Mouse (Mus musculus) bone marrow, adult 2 months (tissue): ENCODE measurements around the gene Map4k5. TPM values are rescaled to one million over a fixed set of nuclear protein-coding genes. Genes with fewer than 3 reads are reported as not detected.

Source experiments
- H3K27ac ChIP-seq: fragments of 200-500 bp; 2 replicates; pipeline ENCODE4 v1.5.1; 2012; ENCODE audit warnings: low read depth, mild to moderate bottlenecking, control low read depth, inconsistent platforms, low read length; ENCODE audit not compliant: control insufficient read depth, poor library complexity, insufficient read depth
- H3K4me1 ChIP-seq: fragments of 200-500 bp; 2 replicates; pipeline ENCODE4 v1.6.1; 2011; ENCODE audit warnings: low read length; ENCODE audit not compliant: control insufficient read depth, insufficient read depth
- H3K4me3 ChIP-seq: fragments of 200-500 bp; replicated peaks from 2 replicates; pipeline ENCODE3; 2011; ENCODE audit warnings: mild to moderate bottlenecking, low read depth, low read length, control low read depth; ENCODE audit not compliant: control insufficient read depth
- CTCF ChIP-seq: fragments of 200-500 bp; IDR thresholded peaks from 2 replicates; pipeline ENCODE4 v1.5.1; 2011; ENCODE audit warnings: low read length, control low read depth; ENCODE audit not compliant: control insufficient read depth, insufficient read depth
- POLR2A ChIP-seq: fragments of 200-500 bp; IDR thresholded peaks from 2 replicates; pipeline ENCODE4 v1.6.1; 2011; ENCODE audit warnings: low read depth, mild to moderate bottlenecking, control low read depth, low read length, borderline replicate concordance; ENCODE audit not compliant: control insufficient read depth
- WGBS: fragments of 180-500 bp; shearing (Covaris S2); methylation state at CpG from one replicate; pipeline ENCODE4 v1.1.7; 2018; 5-methylcytosine and 5-hydroxymethylcytosine counted together
- polyA plus RNA-seq: library from polyadenylated mRNA; stranded (reverse); fragments of >200 nt; gene quantifications from 2 replicates; pipeline ENCODE4 v1.2.4, GENCODE M21; 2011; ENCODE audit warnings: low replicate concordance; ENCODE audit not compliant: missing spikeins, insufficient read depth, insufficient read length

Map4k5 gene
- polyA plus RNA-seq, 1 experiment, result 21.5 TPM

- 90% methylated on average over 10 of the region's 10 CpGs for WGBS
- H3K27ac ChIP-seq, result no peak overlapping the region
- H3K4me1 ChIP-seq, result no peaks in the 10 kb centered on the region; the same call in none of the 2 replicates
- no peak overlapping the region for H3K4me3 ChIP-seq
- no peak for TF ChIP-seq CTCF
- no peak for TF ChIP-seq POLR2A
Measured at GRCm38 (mm10) chr12:69881198-69881905, 11.6 kb downstream of the Map4k5 start.

- 87% methylated on average over 6 of the region's 6 CpGs for WGBS
- Histone ChIP-seq H3K4me1 (no peaks in the 10 kb centered on the region; the same call in none of the 2 replicates), H3K27ac (no peak overlapping the region), H3K4me3 (no peak overlapping the region)
- TF ChIP-seq POLR2A (no peak), CTCF (no peak)
Measured at GRCm38 (mm10) chr12:69879739-69880138, 13.3 kb downstream of the Map4k5 start.

DNA sequence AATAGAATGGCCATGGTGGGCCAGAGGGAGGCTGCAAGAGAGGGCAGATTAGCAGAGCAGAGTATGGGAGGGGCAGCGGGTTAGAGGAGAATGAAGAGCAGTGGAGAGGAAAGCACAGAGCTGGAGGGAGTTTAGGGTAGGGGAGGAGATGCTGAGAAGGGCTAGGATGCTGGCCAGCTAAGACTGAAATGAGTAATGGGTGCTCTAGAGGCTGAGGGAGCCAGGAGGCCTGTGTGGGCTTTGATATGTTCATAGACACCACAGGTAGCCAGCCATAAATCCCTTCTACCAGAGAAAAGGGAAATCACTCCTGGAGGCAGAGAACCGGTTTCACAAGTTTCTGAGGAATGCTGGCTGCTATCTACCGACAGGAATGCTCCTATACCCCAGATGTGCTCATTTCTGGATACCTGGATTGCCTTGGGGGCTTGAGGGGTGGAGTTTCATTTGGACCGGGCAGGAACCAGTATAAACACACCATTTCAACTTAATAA lies 13.8 kb downstream of the Map4k5 start:
- WGBS, result 88% methylated on average over 4 of the region's 4 CpGs
- Histone ChIP-seq H3K27ac (no peak overlapping the region), H3K4me3 (no peak overlapping the region)

GRCm38 (mm10) chr12:69877842-69878363 lies 15.1 kb downstream of the Map4k5 start:
- Histone ChIP-seq H3K27ac (no peak overlapping the region), H3K4me1 (no peaks in the 10 kb centered on the region; the same call in 1 of the 2 replicates), H3K4me3 (no peak overlapping the region)
- no peak for TF ChIP-seq POLR2A
- no peak for TF ChIP-seq CTCF
- WGBS, result 88% methylated on average over 9 of the region's 9 CpGs

More for the DNA sequence above, 13.8 kb downstream of the Map4k5 start:
- no peaks in the 10 kb centered on the region; the same call in none of the 2 replicates for H3K4me1 ChIP-seq
- TF ChIP-seq CTCF (no peak), POLR2A (no peak)

DNA sequence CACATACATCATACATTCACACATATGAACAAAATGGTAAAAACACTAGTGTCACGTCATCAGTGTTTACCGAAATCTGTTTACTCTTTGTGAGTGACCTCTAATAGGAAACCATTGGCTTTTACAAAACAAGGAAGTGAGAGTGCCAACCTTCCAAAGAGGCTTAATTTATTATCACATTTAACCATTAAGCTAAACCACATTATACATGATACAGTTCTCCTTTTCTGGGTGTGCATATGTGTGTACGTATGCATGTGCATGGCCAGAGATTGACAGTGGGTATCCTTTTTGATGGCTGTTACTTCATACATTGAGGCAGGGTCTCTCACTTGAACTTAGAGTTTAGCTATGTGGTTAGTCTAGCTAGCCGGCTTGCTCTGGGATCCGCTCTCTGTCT lies 21.4 kb downstream of the Map4k5 start:
- TF ChIP-seq CTCF (no peak), POLR2A (no peak)
- no peak overlapping the region for H3K27ac ChIP-seq
- 76% methylated on average over 5 of the region's 5 CpGs for WGBS
- no peaks in the 10 kb centered on the region; the same call in 1 of the 2 replicates for H3K4me1 ChIP-seq
- H3K4me3 ChIP-seq, result no peak overlapping the region

DNA sequence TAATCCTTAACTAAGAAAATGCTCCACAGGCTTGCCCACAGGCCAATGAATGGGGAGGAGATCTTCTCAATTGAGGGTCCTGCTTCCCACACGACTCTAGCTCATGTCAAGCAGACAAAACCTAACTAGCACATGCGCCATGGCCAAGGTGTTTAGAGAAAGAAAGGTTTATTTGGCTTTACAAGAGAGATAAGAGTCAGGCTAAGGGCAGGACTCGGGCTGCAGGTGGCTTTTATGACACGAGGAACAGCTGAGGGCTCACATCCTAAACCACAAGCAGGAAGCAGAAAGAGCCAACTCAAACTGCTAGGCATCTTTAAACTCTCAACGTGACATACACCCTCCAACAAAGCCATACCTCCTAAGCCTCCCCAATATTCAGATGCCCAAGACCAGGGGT lies 25.7 kb downstream of the Map4k5 start:
- Histone ChIP-seq H3K27ac (no peak overlapping the region), H3K4me3 (no peak overlapping the region), H3K4me1 (peaks cover 5% of the 10 kb centered on the region)
- TF ChIP-seq POLR2A (no peak), CTCF (no peak)
- 26% methylated on average over 5 of the region's 5 CpGs for WGBS

DNA sequence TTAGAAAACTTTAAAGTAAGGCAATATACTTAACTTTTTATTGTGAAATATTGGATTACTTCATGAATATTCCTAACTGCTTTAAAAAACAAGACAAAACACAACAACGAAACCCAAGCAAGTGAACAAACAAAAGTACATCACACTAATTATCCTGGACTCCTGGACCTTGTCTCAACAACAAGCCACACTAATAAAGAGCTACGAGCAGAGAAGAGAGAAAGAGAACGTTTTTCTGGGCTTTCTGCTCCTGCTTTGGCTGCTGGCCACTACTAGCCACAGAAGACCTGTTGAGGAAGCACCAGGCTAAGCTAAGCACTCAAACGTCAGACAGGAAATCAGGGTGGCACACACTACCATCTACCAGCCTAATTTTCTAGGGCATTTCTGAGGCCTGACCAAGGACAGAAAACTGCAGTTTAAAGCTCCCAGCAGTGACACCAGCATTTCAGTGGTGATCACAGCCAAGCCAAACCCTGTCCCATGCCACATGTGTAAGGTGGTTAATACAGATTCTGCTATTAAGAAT lies 28.8 kb downstream of the Map4k5 start:
- TF ChIP-seq CTCF (no peak), POLR2A (no peak)
- Histone ChIP-seq H3K27ac (no peak overlapping the region), H3K4me1 (peaks cover 6% of the 10 kb centered on the region), H3K4me3 (no peak overlapping the region)
- 11% methylated on average over 4 of the region's 4 CpGs for WGBS

- TF ChIP-seq CTCF (no peak), POLR2A (no peak)
- no peak overlapping the region for H3K4me3 ChIP-seq
- 10% methylated on average over 5 of the region's 5 CpGs for WGBS
- H3K27ac ChIP-seq, result no peak overlapping the region
- peaks cover 6% of the 10 kb centered on the region for H3K4me1 ChIP-seq
Measured at GRCm38 (mm10) chr12:69863505-69863904, 29.5 kb downstream of the Map4k5 start.
